Mouse (Mus musculus): ENCODE data around the gene Ghrhr. TPM values are rescaled to one million over a fixed set of nuclear protein-coding genes. Genes with fewer than 3 reads are reported as not detected.

Ghrhr gene
- total RNA-seq, 2 experiments from 2014 or later = not detected

DNA sequence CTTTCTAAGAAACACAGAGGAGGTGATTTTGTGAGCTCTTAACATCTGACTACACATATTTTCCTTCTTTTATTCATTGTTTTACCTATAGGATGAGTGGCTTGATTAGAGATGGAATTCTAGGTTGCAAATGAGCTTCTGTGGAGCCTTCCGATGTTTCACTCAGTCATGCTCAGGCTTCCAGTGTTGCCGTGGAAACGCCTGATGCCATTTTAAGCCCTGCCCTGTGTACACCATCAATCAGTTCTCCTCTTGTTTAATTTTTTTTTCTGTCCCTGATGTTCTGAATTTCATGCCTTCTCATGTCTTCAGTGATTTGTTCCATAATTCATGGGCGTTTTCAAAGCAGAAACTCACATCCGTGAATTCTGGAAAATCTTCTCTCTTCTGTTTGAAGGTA is 40.1 kb downstream of the Ghrhr start:
- DNase-seq (ENCODE audit: extremely low spot score in 1 of 2, low spot score in 2 of 2) = no peak
- intact Hi-C loops (cut with DNase I) = loop anchor here (5.0 kb wide), 1 partner anchor 36 kb away; the partner anchor contains the start of gene Adcyap1r1

DNA sequence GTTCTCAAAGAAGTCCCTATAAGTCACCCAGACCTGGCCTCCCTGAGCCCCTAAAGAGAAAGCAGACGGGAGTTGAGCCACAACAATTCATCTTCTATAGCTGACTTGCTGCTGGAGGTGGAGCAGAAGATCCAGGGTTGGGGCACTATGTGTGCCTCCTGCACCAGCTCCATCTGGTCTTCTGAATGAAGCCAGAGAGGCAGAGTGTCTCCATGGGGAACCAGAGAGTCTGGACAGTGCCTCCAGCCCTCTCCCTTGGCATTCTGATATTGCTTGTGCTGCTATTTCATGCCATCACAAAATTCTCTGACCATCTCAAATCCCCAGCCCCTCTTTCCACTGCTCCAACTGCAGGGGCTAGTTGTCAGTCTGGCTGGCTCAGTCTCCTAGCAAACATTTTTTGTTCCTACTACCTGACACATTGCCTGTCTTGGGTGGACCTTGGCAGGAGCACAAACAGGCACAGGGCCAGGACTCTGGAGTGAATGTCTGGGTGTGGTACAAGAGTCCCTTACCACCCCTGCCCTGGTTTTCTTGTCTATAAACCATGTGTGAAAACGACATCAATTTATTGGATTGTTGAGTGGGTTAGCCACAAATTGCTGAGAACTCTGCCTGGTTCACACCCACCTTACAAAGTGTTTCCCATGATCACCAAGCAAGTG is 42.8 kb downstream of the Ghrhr start:
- no peak for DNase-seq (ENCODE audit: extremely low spot score in 1 of 2, low spot score in 2 of 2)
- intact Hi-C loops (cut with DNase I) = loop anchor here (5.0 kb wide), 1 partner anchor 33 kb away; the partner anchor contains the start of gene Adcyap1r1

DNA sequence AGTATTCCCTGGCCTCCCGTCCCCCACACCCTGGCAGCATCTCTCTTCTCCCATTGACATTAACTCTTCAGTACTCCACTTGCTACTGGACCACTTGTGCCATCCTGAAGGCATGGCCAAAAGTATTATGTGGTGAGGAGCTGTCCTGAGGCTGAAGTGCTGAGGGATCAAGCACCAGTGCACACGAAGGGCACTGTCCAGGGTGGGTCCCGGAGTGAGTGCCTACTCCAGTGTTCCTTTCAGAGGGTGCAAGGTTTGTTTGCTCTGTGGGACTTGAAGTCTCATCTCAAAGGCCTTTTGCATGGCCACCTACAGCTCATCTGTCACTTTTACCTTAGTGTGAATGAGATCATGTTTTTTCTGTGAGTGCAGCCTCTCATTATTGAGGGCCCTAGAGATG is 44.3 kb downstream of the Ghrhr start:
- intact Hi-C loops (cut with DNase I) = no loop called here
- DNase-seq (ENCODE audit: extremely low spot score in 1 of 2, low spot score in 2 of 2) = no peak

DNA sequence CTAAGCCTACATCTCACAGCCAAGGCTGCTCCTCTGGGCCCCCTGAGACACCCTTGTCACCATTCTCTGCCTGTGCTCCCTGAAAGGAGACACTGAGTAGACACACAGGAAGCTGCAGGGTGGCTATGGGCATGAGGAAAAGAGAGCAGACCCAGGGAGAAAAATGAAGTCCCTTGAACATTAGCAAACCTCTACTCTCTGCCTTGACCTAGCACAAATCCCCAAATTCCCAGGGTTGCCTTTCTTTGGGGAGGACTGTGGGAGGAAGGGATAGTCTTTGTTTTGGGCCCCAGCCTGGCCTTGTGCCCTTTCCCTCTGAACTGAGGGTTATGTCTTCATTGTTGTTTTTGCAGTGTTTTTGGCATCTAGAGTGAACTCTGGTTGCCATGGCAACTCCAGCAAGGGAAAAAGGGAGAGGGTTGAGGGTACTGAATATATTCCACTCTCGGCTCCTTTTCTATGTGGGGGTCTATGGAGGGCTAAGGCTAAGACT is 44.8 kb downstream of the Ghrhr start:
- intact Hi-C loops (cut with DNase I) = no loop called here
- peak; percentile 52 to 65 for DNase-seq (ENCODE audit: extremely low spot score in 1 of 2, low spot score in 2 of 2)

DNA sequence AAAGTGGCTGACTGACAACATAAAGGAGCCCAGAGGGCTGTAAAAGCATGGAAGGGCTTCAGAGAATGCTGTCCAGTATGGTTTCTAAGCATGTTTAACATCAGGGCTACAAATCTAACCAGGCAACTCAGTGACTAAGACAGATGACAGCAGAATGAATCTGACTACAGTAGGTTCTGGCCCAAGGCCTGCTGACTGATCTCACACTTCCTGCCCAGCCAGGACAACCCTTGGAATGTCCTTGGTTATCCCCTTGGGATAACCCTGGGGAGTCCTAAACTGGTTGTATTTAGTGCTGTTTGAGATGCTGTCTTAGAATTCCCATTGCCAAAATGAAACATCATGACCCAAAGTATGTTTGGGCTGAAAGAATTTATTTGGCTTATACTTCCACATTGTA is 56.0 kb downstream of the Ghrhr start:
- no peak for DNase-seq (ENCODE audit: extremely low spot score in 1 of 2, low spot score in 2 of 2)
- intact Hi-C loops (cut with DNase I) = no loop called here

DNA sequence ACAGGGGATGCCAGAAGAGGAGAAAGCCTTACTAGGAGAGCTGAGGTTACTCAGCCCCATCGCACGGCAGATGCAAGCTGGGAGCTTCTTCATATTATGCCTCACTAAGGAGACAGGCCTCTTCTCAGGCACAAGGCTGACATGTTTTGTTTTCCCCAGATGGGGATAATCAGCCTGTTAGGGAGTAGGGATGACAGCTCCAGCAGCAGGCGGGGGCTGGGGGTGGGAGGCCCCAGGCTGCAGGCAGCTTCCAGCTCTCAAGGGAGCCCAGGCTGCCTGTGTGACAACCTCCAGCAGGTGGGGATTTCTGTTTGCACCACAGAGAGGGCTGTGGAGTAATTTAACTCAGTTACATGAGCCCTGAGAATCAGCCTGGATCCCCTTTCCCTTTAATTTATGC is 58.3 kb downstream of the Ghrhr start:
- DNase-seq (ENCODE audit: extremely low spot score in 1 of 2, low spot score in 2 of 2) = no peak
- intact Hi-C loops (cut with DNase I) = no loop called here

DNA sequence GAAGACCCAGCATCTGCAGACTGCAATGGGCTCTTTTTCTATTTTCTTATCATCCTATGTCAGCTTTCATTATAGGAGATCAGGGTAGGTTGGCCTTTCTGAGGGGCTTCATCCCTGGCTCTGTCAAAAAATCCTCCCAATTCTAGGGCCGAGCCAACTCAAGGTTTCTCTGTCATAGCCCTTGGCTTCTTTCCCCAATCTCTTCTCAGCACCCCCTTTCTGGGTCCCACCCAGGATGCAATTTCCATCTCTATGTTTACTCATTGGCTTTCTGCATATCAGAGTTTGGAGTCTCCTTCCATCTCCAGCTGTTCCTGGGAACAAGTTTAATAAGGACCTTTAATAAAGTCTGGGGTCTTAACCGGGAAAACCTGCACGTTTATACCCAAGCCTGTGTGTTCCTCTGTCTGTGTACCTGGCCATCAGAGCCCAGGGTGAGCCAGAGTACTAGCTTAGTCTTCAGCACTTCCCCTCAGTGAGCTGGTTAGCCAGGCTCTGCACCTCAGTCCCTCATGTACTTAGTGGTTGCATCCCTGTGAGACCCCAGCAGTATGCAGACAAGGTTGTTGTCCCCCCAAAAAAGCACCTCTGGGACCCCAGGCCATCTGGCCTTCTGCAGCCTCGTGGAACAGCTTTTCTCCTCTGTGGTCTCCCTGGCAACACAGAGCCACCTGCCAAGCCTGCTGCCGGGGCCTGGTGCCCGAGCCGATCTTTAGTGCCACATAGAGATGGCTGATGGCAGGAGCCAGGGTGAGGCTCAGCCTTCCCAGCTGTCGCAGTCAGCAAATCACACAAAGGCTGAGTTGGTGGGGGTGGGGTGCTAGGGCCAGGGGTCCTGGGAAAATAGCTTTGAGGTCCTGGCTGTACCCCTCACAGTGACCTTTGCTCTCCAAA is 59.4 kb downstream of the Ghrhr start:
- peak; percentile 64 to 65 for DNase-seq (ENCODE audit: extremely low spot score in 1 of 2, low spot score in 2 of 2)
- intact Hi-C loops (cut with DNase I) = no loop called here

DNA sequence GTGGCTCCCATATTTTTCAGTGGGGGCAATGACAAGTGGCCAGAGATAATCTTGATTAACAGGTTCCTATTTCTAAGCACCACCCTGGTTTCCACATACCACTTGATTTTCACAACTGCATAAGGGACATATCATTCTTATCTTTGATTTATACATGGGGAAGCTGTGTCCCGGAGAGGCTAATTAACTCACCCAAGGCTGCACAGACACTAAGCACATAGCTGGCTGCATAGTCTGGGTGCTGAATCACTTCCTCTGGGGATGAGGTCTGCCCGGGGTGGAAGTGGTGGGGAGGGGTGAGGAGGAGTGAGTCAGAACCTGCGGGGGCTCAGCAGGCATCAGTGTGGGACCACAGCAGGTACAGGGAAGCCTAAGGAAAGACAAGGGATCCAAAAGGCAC is 61.8 kb downstream of the Ghrhr start:
- DNase-seq (ENCODE audit: extremely low spot score in 1 of 2, low spot score in 2 of 2) = no peak
- intact Hi-C loops (cut with DNase I) = no loop called here

Other genes with a start within 250 kb of the Ghrhr start
- 1 to 10 TPM; 3.2 to 3.6 TPM for gene Crhr2, start 243.3 kb upstream of the Ghrhr start, total RNA-seq (2021)
- not detected for gene Inmt, start 201.3 kb upstream of the Ghrhr start, total RNA-seq (2021)
- gene Mindy4, start 172.9 kb upstream of the Ghrhr start, total RNA-seq (2021) = 10 to 100 TPM; 11.7 to 12.2 TPM
- 1 to 10 TPM in 1 of 2 experiments, under 1 TPM in 1; 0.84 to 1.3 TPM for gene Aqp1, start 39.9 kb upstream of the Ghrhr start, total RNA-seq (2021)
- 100 to 1,000 TPM; 137 to 142 TPM for gene Adcyap1r1, start 75.7 kb downstream of the Ghrhr start, total RNA-seq (2021)